Mouse (Mus musculus) forebrain, embryonic 10.5 days (tissue): Measurements from ENCODE around the gene Epb41l2. TPM values are rescaled to one million over a fixed set of nuclear protein-coding genes. Genes with fewer than 3 reads are reported as not detected.
A peak's percentile ranks its signal among the peaks of the same experiment; 100 is the strongest.

ENCODE experiments used
- DNase-seq: peaks from one replicate; pipeline ENCODE4 v3.0.0-alpha.2; 2017; ENCODE audit warnings: low spot score; ENCODE audit errors: extremely low spot score
- H3K27ac ChIP-seq: fragments of 300-500 bp; sonication (generic); 2 replicates; pipeline ENCODE4 v1.5.1; 2016; ENCODE audit warnings: mild to moderate bottlenecking
- H3K27me3 ChIP-seq: fragments of 300-500 bp; sonication (generic); 2 replicates; pipeline ENCODE4 v1.6.1; 2016; ENCODE audit warnings: mild to moderate bottlenecking; ENCODE audit not compliant: poor library complexity, severe bottlenecking
- H3K36me3 ChIP-seq: fragments of 300-500 bp; sonication (generic); replicated peaks from 2 replicates; pipeline ENCODE4 v1.6.1; 2016; ENCODE audit warnings: mild to moderate bottlenecking, moderate library complexity
- H3K4me1 ChIP-seq: fragments of 300-500 bp; sonication (generic); 2 replicates; pipeline ENCODE4 v1.6.1; 2016
- H3K4me3 ChIP-seq: fragments of 300-500 bp; sonication (generic); 2 replicates; pipeline ENCODE4 v1.5.1; 2016; ENCODE audit warnings: mild to moderate bottlenecking, moderate library complexity
- H3K9me3 ChIP-seq: fragments of 300-500 bp; sonication (generic); 2 replicates; pipeline ENCODE4 v1.6.1; 2016; ENCODE audit warnings: mild to moderate bottlenecking, moderate library complexity
- WGBS: fragments of 180-500 bp; shearing (Covaris S2); methylation state at CpG from one replicate; pipeline ENCODE4 v1.1.7; 2016; 5-methylcytosine and 5-hydroxymethylcytosine counted together
- polyA plus RNA-seq: library from polyadenylated mRNA; unstranded; fragments of >200 nt; fragmentation: Nextera tagmentation; extraction: Ambion mirVana; gene quantifications from 2 replicates; pipeline ENCODE4 v1.2.1, GENCODE M21; 2016

Gene Epb41l2
- polyA plus RNA-seq, 1 experiment from 2014 or later, result 42.7 TPM

- Histone ChIP-seq H3K27ac (0 out of 2 replicates have a peak overlapping the region, but pooled peaks have one; percentile 44), H3K4me1 (peaks cover 34% of the 10 kb centered on the region), H3K27me3 (no peaks in the 10 kb centered on the region), H3K4me3 (no peak overlapping the region), H3K36me3 (no peaks in the 10 kb centered on the region), H3K9me3 (no peaks in the 10 kb centered on the region)
- 65% methylated on average over 5 of the region's 5 CpGs for WGBS
- no peak for DNase-seq
These were observed 73.3 kb downstream of the Epb41l2 start for GRCm38 (mm10) chr10:25432938-25433337.

GRCm38 (mm10) chr10:25433524-25433923 is 73.9 kb downstream of the Epb41l2 start:
- H3K4me3 ChIP-seq, result no peak overlapping the region
- H3K27ac ChIP-seq, result no peak overlapping the region
- 20% methylated on average over 3 of the region's 3 CpGs for WGBS
- no peaks in the 10 kb centered on the region for H3K9me3 ChIP-seq
- no peaks in the 10 kb centered on the region for H3K36me3 ChIP-seq
- H3K27me3 ChIP-seq, result no peaks in the 10 kb centered on the region
- H3K4me1 ChIP-seq, result peaks cover 34% of the 10 kb centered on the region
- DNase-seq, result no peak

DNA sequence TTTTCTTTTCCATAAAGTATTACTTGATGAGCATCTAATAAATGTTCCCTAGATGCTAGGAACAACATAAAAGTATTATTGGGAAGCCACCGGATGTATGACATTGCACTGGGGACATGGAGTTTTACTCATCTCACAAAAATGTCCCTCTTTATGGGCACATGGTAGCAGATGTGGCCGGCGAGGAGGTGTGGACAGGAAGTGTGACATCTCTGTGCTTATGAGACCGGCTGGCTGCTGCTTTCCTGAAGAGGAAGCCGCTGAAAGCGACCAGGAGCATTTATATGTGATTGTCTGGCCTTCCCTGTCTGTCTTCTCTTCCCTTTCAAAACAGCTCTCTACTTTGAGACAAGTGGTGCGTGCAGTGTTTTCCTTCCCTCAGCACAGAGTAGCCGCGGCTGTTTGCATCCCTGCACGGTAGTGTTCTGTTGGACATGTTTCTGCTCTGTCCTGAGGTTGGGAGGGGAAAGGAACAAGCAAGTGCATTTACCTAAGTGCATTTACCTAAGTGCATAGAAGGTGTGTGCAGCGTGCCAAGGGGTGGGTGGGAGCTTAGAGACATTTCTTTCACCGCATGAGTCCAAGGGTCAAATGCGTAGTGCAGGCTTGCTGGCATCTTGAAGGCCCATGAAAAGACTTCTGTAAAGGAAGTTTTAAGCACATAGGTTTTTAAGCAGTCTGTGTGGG is 74.9 kb downstream of the Epb41l2 start:
- DNase-seq, result no peak
- Histone ChIP-seq H3K4me1 (peaks cover 34% of the 10 kb centered on the region), H3K27ac (peak overlapping the region; percentile 35; the same call in 1 of the 2 replicates), H3K36me3 (no peaks in the 10 kb centered on the region), H3K9me3 (no peaks in the 10 kb centered on the region), H3K4me3 (no peak overlapping the region), H3K27me3 (no peaks in the 10 kb centered on the region)
- WGBS, result 81% methylated on average over 13 of the region's 13 CpGs

GRCm38 (mm10) chr10:25436703-25437401 is 77.3 kb downstream of the Epb41l2 start:
- Histone ChIP-seq H3K4me3 (no peak overlapping the region), H3K27me3 (no peaks in the 10 kb centered on the region), H3K36me3 (no peaks in the 10 kb centered on the region), H3K9me3 (no peaks in the 10 kb centered on the region), H3K4me1 (peaks cover 28% of the 10 kb centered on the region), H3K27ac (peak overlapping the region; percentile 52; the same call in 1 of the 2 replicates)
- no peak for DNase-seq
- 83% methylated on average over 6 of the region's 6 CpGs for WGBS

DNA sequence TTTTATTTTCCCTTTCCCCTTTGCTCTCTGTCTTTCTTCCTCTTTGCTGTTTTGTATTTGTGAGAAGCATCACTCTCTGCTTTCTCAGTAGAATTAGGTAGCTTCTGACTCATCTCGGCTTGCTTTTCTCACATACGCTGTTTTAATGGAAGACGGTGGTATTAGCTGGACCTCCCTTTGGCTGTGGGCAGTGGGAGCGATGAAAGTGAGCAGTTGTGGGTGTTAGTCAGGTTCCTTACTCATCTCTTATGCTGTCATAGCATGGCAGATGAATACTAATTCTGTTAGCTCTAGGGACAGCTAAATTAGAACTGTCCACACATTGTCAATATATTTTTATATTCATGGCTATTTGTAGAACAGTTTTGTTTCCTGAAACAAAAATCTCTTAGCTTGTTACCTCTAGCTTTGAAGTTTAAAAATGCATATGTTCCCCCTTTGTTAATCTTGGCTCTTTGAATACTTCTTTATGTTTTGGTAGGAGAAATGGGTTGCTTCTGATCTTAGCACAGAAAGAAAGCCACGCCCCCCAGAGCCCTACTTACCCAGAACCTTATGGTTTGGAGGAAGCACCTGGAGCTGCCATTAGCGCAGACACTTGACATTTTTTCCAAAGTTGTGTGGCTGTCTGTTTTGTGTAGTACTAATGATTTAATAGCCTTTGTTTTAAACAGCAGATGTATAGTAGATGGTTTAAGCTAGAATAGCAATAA is 78.1 kb downstream of the Epb41l2 start:
- H3K4me1 ChIP-seq, result peaks cover 22% of the 10 kb centered on the region
- no peaks in the 10 kb centered on the region for H3K36me3 ChIP-seq
- H3K9me3 ChIP-seq, result no peaks in the 10 kb centered on the region
- no peaks in the 10 kb centered on the region for H3K27me3 ChIP-seq
- no peak overlapping the region for H3K27ac ChIP-seq
- whole genome bisulfite sequencing, result 90% methylated on average over 6 of the region's 6 CpGs
- H3K4me3 ChIP-seq, result no peak overlapping the region
- no peak for DNase-seq

- DNase-seq, result no peak
- WGBS, result 89% methylated on average over 8 of the region's 8 CpGs
- no peaks in the 10 kb centered on the region for H3K27me3 ChIP-seq
- no peak overlapping the region for H3K4me3 ChIP-seq
- no peak overlapping the region for H3K27ac ChIP-seq
- no peaks in the 10 kb centered on the region for H3K36me3 ChIP-seq
- H3K9me3 ChIP-seq, result no peaks in the 10 kb centered on the region
- peaks cover 17% of the 10 kb centered on the region for H3K4me1 ChIP-seq
These were observed 78.7 kb downstream of the Epb41l2 start for GRCm38 (mm10) chr10:25438299-25438680.

GRCm38 (mm10) chr10:25439163-25439562 is 79.6 kb downstream of the Epb41l2 start:
- WGBS, result 89% methylated on average over 4 of the region's 4 CpGs
- Histone ChIP-seq H3K4me1 (peaks cover 15% of the 10 kb centered on the region), H3K4me3 (no peak overlapping the region), H3K27me3 (no peaks in the 10 kb centered on the region), H3K36me3 (peaks cover 8% of the 10 kb centered on the region), H3K9me3 (no peaks in the 10 kb centered on the region), H3K27ac (no peak overlapping the region)
- DNase-seq, result no peak

GRCm38 (mm10) chr10:25439856-25440255 is 80.3 kb downstream of the Epb41l2 start:
- Histone ChIP-seq H3K9me3 (no peaks in the 10 kb centered on the region), H3K4me3 (no peak overlapping the region), H3K27ac (no peak overlapping the region), H3K36me3 (peaks cover 15% of the 10 kb centered on the region), H3K4me1 (peaks cover 12% of the 10 kb centered on the region; the same call in 1 of the 2 replicates), H3K27me3 (no peaks in the 10 kb centered on the region)
- WGBS, result 97% methylated on average over 3 of the region's 3 CpGs
- DNase-seq, result no peak

- WGBS, result 94% methylated on average over 7 of the region's 7 CpGs
- H3K4me3 ChIP-seq, result no peak overlapping the region
These were observed 81.8 kb downstream of the Epb41l2 start for GRCm38 (mm10) chr10:25441405-25441804.

DNA sequence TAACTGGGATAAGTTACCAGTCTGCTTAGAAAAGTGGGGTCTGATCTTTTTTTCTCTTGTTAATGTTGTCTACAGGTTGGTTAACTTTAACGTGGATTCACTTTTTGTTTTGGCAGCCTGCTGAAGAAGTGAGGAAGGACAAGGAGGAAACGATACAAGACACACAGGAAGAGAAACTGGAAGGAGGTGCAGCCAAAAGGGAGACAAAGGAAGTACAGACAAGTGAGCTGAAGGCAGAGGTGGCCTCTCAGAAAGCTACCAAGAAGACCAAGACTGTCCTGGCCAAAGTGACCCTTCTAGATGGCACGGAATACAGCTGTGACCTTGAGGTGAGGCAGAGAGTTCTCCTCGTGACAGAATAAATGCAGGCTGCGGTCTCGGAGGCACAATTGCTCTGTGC is 84.0 kb downstream of the Epb41l2 start:
- no peak overlapping the region for H3K27ac ChIP-seq
- H3K4me3 ChIP-seq, result no peak overlapping the region
- peaks cover 17% of the 10 kb centered on the region for H3K4me1 ChIP-seq
- H3K36me3 ChIP-seq, result peaks cover 18% of the 10 kb centered on the region
- H3K27me3 ChIP-seq, result no peaks in the 10 kb centered on the region
- no peaks in the 10 kb centered on the region for H3K9me3 ChIP-seq
- 91% methylated on average over 6 of the region's 6 CpGs for whole genome bisulfite sequencing
- DNase-seq, result no peak

More at GRCm38 (mm10) chr10:25441405-25441804, 81.8 kb downstream of the Epb41l2 start:
- Histone ChIP-seq H3K4me1 (peaks cover 12% of the 10 kb centered on the region; the same call in 1 of the 2 replicates), H3K27me3 (no peaks in the 10 kb centered on the region), H3K9me3 (no peaks in the 10 kb centered on the region), H3K36me3 (peaks cover 18% of the 10 kb centered on the region), H3K27ac (no peak overlapping the region)
- no peak for DNase-seq

DNA sequence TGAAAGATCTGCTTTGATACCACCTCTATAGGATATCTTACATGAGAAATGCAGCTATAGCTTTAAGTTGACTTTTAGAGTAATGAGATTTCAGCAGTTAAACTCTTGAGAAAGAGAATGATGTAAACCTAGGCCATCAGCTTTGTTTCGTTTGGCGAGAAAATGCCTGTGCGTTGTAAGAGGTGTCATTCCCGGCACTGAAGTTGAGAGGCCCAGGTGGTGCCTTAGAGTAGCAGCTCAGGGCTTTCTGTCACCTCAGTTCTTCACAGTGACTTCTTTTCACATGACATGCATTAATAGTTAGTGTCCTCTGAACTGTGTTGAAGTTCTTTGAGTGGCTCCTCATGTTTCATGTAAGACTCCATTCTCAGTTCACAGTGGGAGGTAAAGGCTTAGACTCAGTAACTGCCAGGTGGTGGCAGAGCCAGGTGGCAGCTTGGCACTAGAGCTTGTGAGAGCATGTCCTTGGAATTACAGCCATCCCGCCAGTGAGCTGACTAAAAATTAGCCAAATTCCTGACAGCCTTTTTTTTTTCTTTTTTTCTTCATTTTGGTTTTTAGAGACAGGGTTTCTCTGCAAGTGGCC is 84.7 kb downstream of the Epb41l2 start:
- WGBS, result 89% methylated on average over 5 of the region's 5 CpGs
- no peaks in the 10 kb centered on the region for H3K27me3 ChIP-seq
- DNase-seq, result no peak
- H3K4me3 ChIP-seq, result no peak overlapping the region
- H3K4me1 ChIP-seq, result peaks cover 18% of the 10 kb centered on the region
- H3K9me3 ChIP-seq, result no peaks in the 10 kb centered on the region
- H3K27ac ChIP-seq, result no peak overlapping the region
- H3K36me3 ChIP-seq, result peaks cover 18% of the 10 kb centered on the region

DNA sequence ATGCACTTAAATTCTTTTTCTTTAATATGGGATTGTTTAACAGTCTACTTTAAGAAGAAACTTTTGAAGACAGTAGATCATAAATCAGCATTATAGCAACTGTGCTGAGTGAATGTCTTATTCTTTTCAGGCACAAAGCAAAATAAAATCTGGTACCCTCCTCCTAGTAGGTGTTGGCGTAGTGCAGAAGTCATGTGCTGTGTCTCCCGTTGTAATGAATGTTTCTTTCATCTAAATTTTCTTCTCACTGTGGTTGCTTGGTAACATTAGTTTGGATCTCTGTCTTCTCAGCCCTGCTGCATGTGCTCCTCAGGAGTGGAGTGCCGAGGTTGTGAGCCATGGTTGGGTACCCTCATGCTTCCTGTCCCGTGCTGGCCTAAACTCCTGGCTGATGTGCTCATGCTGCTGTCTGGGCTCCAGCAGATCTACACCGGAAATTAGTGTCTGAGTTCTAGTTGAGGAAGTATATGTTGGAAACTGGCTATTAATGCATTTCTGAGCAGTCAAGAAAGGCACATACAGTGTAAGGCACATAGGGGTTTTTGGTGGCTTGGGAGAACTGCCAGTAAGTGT is 87.4 kb downstream of the Epb41l2 start:
- Histone ChIP-seq H3K4me1 (peaks cover 22% of the 10 kb centered on the region), H3K36me3 (peaks cover 18% of the 10 kb centered on the region), H3K4me3 (no peak overlapping the region), H3K27me3 (no peaks in the 10 kb centered on the region), H3K27ac (no peak overlapping the region), H3K9me3 (no peaks in the 10 kb centered on the region)
- 90% methylated on average over 5 of the region's 5 CpGs for WGBS
- DNase-seq, result no peak
